Comparison of ENCODE assay signal across 35 mouse cellular contexts in genomic region chr1:120504046-120504710, GRCm38 (mm10). TPM values are rescaled to one million over a fixed set of nuclear protein-coding genes. Genes with fewer than 3 reads are reported as not detected.
DNase-seq lines count a peak whose midpoint lies in the region; ATAC-seq and TF ChIP-seq lines count a peak whose summit lies in the region.
"Had no signal": no experiment of that assay in that cellular context is flagged by ENCODE, and none has a peak within 500 bp of the region (broad histone marks: within the 10 kb centered on the region; RNA-seq: fewer than 3 reads in every experiment).

No protein-coding gene starts in this region.

- no peaks in the 10 kb centered on the region for H3K9me3 ChIP-seq in hindbrain, postnatal 0 days (ENCODE audit: low read length)
- H3K9me3 ChIP-seq in hindbrain, embryonic 10.5 days = no peaks in the 10 kb centered on the region
- H3K9me3 ChIP-seq: embryonic facial prominence, embryonic 13.5 days; forebrain, embryonic 10.5 days; heart, embryonic 13.5 days; hindbrain, embryonic 15.5 days; kidney, embryonic 15.5 days; stomach, embryonic 15.5 days had no signal

- H3K27ac ChIP-seq in hindbrain, postnatal 0 days = no peak overlapping the region
- H3K27ac ChIP-seq in hindbrain, embryonic 10.5 days = no peak overlapping the region
- H3K27ac ChIP-seq: embryonic facial prominence, embryonic 13.5 days; forebrain, embryonic 10.5 days; heart, adult 2 months; heart, embryonic 13.5 days; hindbrain, embryonic 15.5 days; kidney, embryonic 15.5 days; liver, embryonic 14.5 days; stomach, embryonic 15.5 days had no signal

- no peak overlapping the region for H3K9ac ChIP-seq in hindbrain, postnatal 0 days (replicated peaks; ENCODE audit: low read length)
- H3K9ac ChIP-seq: embryonic facial prominence, embryonic 13.5 days; heart, embryonic 13.5 days; hindbrain, embryonic 15.5 days; kidney, embryonic 15.5 days; liver, embryonic 14.5 days; stomach, embryonic 15.5 days had no signal

- no peaks in the 10 kb centered on the region; the same call in 1 of the 2 replicates for H3K27me3 ChIP-seq in hindbrain, postnatal 0 days (ENCODE audit: insufficient read depth, low read length)
- no peaks in the 10 kb centered on the region for H3K27me3 ChIP-seq in hindbrain, embryonic 10.5 days (ENCODE audit: insufficient read depth, poor library complexity, severe bottlenecking)
- H3K27me3 ChIP-seq: embryonic facial prominence, embryonic 13.5 days; heart, embryonic 13.5 days; hindbrain, embryonic 15.5 days; kidney, embryonic 15.5 days; stomach, embryonic 15.5 days had no signal

- H3K4me2 ChIP-seq in hindbrain, postnatal 0 days (ENCODE audit: low read depth, low read length) = no peak overlapping the region
- H3K4me2 ChIP-seq: embryonic facial prominence, embryonic 13.5 days; heart, embryonic 13.5 days; hindbrain, embryonic 15.5 days; kidney, embryonic 15.5 days; stomach, embryonic 15.5 days had no signal

- no peaks in the 10 kb centered on the region for H3K36me3 ChIP-seq in hindbrain, postnatal 0 days (ENCODE audit: insufficient read depth, low read length)
- no peaks in the 10 kb centered on the region for H3K36me3 ChIP-seq in hindbrain, embryonic 10.5 days
- H3K36me3 ChIP-seq: embryonic facial prominence, embryonic 13.5 days; forebrain, embryonic 10.5 days; heart, embryonic 13.5 days; hindbrain, embryonic 15.5 days; kidney, embryonic 15.5 days; stomach, embryonic 15.5 days had no signal

- no peak overlapping the region for H3K4me3 ChIP-seq in hindbrain, postnatal 0 days (ENCODE audit: low read length)
- no peak overlapping the region for H3K4me3 ChIP-seq in hindbrain, embryonic 10.5 days
- H3K4me3 ChIP-seq: embryonic facial prominence, embryonic 13.5 days; forebrain, embryonic 10.5 days; heart, adult 2 months; heart, embryonic 13.5 days; hindbrain, embryonic 15.5 days; kidney, embryonic 15.5 days; stomach, embryonic 15.5 days had no signal

- WGBS in hindbrain, postnatal 0 days = 62% methylated on average over 6 of the region's 6 CpGs
- 64% methylated on average over 6 of the region's 6 CpGs for WGBS in hindbrain, embryonic 10.5 days

- no peak for TF ChIP-seq CTCF in hindbrain, postnatal 0 days (IDR thresholded peaks at IDR 0.05; ENCODE audit: low read depth)

- ATAC-seq in cerebellum, adult (ENCODE audit: insufficient number of reproducible peaks, low FRiP score, low TSS enrichment) = 0 out of 2 replicates have a peak, but pooled peaks have one; percentile 27
- no peak for ATAC-seq in hindbrain, postnatal 0 days
- ATAC-seq: forebrain, embryonic 16.5 days had no signal

- H3K4me1 ChIP-seq in hindbrain, postnatal 0 days (ENCODE audit: insufficient read depth, low read length) = no peaks in the 10 kb centered on the region
- no peaks in the 10 kb centered on the region for H3K4me1 ChIP-seq in hindbrain, embryonic 10.5 days (replicated peaks)
- H3K4me1 ChIP-seq: embryonic facial prominence, embryonic 13.5 days; heart, embryonic 13.5 days; hindbrain, embryonic 15.5 days; kidney, embryonic 15.5 days; stomach, embryonic 15.5 days had no signal

- DNase-seq in cerebellum, adult 11 months = no peak
- DNase-seq in hindbrain, postnatal 0 days (ENCODE audit: low spot score) = peak; percentile 19
- DNase-seq in hindbrain, embryonic 10.5 days (ENCODE audit: low spot score) = no peak
- peak; percentile 15 to 26 for DNase-seq in spleen, postnatal 36 days (ENCODE audit: low spot score in 2 of 2)
- DNase-seq in spleen, postnatal 4 days (ENCODE audit: low spot score in 2 of 2) = no peak
- DNase-seq in frontal cortex, postnatal 36 days (ENCODE audit: low spot score in 2 of 2) = no peak
- DNase-seq: adrenal gland, postnatal 25 days; heart, adult 2 months; heart, postnatal 10 days; kidney, adult 18-20 months; kidney, postnatal 36 days; layer of hippocampus, postnatal 36 days; liver; lung, adult 2 months; lung, postnatal 10 days; midbrain, embryonic 14.5 days; right cerebral cortex, postnatal 4 days; thymus, postnatal 14 days had no signal

RNA-seq across cellular contexts. Expression of gene Marco, which starts 0.6 kb away (rescaled TPM):
- total RNA-seq in hindbrain, postnatal 0 days (2014; rRNA removed) = not detected in 2 replicates
- 0.15 TPM in 1 of 2 replicates, not detected in the other for polyA plus RNA-seq in hindbrain, postnatal 0 days (2015; fragmentation: Nextera tagmentation; extraction: Ambion mirVana)
- not detected in 2 replicates for polyA plus RNA-seq in hindbrain, embryonic 10.5 days (2016; fragmentation: Nextera tagmentation; extraction: Ambion mirVana)
- total RNA-seq: adrenal gland, adult 18-20 months; adrenal gland, postnatal 25 days; gastrocnemius, adult 8-10 months; heart, postnatal 10 days; hematopoietic stem cell, adult 5-6 weeks; layer of hippocampus, adult 8-10 months; layer of hippocampus, postnatal 36 days; left cerebral cortex, postnatal 10 days; neutrophil, adult 5-6 weeks had no signal
- polyA plus RNA-seq: embryonic facial prominence, embryonic 13.5 days; forebrain, embryonic 10.5 days; intestine, embryonic 14.5 days; limb, embryonic 11.5 days; midbrain, embryonic 14.5 days had no signal

Comparison
In these comparisons a context has a peak if more than half of its experiments do, and no peak if none do; other contexts are left out.
1. DNase-seq: peak in hindbrain, postnatal 0 days (single experiment) and spleen, postnatal 36 days (2 of 2); none in cerebellum, adult 11 months (single experiment), hindbrain, embryonic 10.5 days (single experiment), spleen, postnatal 4 days (0 of 2) and frontal cortex, postnatal 36 days (0 of 2).